Mouse (Mus musculus): ENCODE results near the gene Gng3. TPM values are rescaled to one million over a fixed set of nuclear protein-coding genes. Genes with fewer than 3 reads are reported as not detected.
"Not testable (repeated sequence)": the region's sequence is repeated elsewhere in the genome, so short reads cannot be mapped to it uniquely, and the experiment has no call there.

Gng3 gene
- total RNA-seq, 2 experiments from 2014 or later, result 0.17 to 0.26 TPM

DNA sequence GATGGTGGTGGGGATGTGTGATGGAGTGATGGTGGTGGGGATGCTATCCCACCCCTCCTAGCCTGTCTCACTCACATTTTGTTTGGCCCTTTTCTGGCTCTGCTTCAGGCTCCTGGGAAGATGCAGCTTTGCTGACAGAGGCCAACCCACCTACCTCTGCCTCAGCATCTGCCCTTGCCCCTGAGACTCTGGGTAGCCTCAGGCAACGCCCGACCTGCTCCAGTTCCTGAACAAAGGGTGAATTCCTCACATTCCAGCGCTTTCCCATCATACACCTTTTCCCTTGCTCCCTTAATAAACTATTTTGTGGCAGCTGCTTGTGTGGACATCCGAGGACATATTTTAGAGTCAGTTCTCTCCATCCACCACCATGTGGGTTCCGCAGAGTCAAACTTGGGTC is 9.4 kb upstream of the Gng3 start:
- DNase-seq (ENCODE audit: low spot score in 2 of 2), result no peak

DNA sequence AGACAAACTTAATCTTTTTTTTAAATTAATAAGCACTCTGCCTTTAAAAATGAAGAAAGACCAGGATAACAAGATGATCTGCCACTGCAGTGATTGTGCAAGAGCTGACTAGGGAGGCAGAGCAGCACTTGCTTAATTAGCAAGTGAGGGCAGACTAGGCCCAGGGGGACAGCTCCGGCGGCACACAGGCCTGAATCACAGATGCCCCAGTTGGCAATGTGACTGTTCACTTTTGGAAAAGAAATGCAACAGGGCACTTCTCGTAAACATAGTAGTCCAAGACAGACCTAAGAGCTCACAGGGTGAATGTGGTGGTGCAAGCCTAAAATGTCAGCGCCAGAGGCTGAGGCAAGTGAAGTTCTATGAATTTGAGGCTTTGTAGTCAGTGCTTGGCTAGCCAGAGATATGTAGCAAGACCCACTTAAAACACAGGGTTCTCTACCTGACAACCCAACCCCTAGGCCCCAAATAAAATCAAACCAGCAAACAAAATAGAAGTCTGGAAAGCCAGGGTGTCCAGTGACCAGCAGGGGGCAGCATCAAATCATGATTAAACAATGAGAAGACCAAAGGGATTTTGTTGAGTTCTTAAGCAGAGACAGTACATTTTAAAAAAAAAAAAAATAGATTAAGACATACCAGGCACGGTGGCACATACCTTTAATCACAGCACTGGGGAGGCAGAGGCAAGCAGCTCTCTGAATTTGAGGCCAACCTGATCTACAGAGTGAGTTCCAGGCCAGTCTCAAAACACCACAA is 5.6 kb upstream of the Gng3 start:
- peak; percentile 50 to 83 for DNase-seq (ENCODE audit: low spot score in 2 of 2)

GRCm38 (mm10) chr19:8842961-8843360 is 4.0 kb upstream of the Gng3 start:
- DNase-seq (ENCODE audit: low spot score in 2 of 2), result no peak

DNA sequence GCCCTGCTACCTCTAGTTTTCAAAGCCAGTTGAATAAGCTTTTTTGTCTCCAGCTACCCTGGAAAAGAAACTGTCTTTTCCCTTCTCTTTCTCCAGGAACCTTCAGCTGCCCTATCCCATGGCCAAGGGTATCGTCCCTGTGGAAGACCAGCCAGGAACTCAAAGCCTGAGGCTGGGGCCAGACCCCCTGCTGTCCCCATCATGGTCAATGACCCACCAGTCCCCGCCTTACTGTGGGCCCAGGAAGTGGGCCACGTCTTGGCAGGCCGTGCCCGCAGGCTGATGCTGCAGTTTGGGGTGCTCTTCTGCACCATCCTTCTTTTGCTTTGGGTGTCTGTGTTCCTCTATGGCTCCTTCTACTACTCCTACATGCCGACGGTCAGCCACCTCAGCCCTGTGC is 2.0 kb upstream of the Gng3 start:
- no peak for DNase-seq (ENCODE audit: low spot score in 2 of 2)

DNA sequence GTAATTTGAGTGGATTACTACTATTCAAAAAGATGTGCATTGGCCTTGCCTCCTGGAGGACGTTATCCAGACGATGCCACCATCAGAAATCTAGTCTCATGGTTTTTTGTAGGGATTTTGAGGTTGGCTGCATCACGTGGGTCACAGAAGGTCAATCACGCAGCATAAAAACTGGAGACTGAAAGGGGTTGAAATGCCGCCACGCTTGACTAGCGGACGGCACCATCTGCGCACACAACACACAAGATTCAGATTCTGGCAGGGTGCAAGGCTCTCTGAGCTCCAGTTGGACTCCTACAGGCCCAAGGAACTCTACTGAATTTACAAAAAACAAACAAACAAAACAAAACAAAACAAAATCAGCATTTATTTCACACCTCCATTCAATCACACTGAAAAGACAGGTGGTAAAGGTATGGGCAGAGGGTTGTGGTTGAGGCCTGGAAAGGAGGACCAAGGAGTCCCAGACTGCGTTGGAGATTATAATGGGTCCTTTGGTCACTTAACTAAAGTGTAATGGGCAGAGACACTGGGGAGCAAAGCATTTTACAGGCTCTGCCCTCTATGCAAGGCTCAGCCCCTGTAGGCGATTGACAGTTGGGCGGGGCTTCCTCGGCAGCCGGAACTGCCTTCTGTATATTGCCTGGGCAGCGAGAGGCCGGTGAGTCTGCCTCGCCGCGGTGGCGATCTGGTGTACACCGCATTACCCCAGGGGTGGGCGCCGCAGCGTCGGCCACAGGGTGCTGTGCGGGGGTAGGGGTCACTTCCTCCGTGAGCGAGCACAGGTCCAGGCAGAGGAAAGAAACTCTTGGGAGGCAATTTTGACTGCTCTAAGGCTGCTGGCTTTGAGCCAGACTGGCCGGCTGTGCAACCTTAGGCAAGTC is 1.2 kb upstream of the Gng3 start:
- peak in 1 of 2 experiments; percentile 77 for DNase-seq (ENCODE audit: low spot score in 2 of 2)

- DNase-seq (ENCODE audit: low spot score in 2 of 2), result peak in 1 of 2 experiments; percentile 42
Measured at GRCm38 (mm10) chr19:8838041-8838730, 808 bp downstream of the Gng3 start.

DNA sequence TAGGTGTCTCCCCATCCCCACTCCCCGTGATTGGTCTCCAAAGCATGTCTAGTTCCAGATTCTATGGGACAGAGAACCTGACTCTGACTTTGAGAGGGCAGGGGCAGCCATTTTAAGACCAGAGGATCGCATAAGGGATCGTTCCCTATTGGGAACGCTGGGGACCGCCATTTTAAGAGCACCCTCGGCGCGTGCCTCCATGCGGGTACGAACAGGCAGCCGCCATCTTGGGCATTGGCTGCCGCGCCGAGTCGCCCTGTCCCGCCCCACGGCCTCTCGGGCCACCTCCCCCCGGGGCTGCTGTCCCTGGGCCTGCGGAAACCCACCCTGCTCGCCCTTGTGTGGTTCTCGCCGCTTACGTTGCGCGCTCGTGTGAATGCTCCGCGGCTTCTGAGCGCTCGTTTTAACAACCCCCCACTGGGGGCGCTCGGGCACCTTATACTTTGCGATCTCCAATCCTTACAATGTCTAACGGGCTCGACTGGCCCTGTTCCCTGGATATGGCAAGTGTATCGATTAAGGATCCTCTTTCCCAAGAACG is 1.7 kb downstream of the Gng3 start, which contains the start of gene Bscl2:
Gene Bscl2 (plus strand): TSS at position 217 of the 541 bp plus-strand sequence.
- DNase-seq (ENCODE audit: low spot score in 2 of 2), result peak; percentile 53 to 83

DNA sequence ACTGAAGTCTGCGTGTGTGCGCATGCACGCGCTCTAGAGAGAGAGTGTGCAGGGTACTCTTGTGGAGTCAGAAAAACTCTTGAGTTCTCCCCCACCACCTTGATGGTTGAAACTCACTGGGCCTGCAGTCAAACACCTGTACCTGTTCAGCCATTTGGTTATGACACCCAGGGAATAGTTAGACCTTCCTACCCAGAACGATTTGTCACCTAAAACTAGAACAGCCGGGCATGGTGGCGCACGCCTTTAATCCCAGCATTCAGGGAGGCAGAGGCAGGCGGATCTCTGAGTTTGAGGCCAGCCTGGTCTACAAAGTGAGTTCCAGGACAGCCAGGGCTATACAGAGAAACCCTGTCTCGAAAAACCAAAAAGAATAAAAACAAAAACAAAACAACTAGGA is 2.7 kb downstream of the Gng3 start:
- not testable (repeated sequence) for DNase-seq (ENCODE audit: low spot score in 2 of 2)

GRCm38 (mm10) chr19:8832971-8833370 is 6.0 kb downstream of the Gng3 start:
- no peak for DNase-seq (ENCODE audit: low spot score in 2 of 2)

- no peak for DNase-seq (ENCODE audit: low spot score in 2 of 2)
Measured at GRCm38 (mm10) chr19:8831262-8831661, 7.7 kb downstream of the Gng3 start.

DNA sequence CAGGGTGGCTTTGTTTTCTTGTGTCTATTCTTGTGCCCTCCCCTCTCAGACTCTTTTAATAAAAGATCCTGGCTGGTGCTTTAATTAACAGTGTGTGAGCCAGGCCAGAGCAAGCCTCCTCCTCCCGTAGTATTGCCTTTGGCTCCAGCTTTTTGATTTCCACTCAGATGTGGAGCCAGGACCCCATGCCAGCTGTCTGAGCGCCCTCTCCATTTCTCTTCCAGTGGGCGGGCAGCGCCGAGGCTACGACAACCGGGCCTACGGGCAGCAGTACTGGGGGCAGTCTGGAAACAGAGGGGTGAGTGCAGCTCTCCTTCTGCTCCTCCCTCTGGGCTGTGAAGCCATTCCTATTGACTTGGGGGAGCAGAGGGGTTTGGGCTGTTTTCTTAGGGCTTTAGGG is 8.3 kb downstream of the Gng3 start:
- DNase-seq (ENCODE audit: low spot score in 2 of 2), result no peak

DNA sequence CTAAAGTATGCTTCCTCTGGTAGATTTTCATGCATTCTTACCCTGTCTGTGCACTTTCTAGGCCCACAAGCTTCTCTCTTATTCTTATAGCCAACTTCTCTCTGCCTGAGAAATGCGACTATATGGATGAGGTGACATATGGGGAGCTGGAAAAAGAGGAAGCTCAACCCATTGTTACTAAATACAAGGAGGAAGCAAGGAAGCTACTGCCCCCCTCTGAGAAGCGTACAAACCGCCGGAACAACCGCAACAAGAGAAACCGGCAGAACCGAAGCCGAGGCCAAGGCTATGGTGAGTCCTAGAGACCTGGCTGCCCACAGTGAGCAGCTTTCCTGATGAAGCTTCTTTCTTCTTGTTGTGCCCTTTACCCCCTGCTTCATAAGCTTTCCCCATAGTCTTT is 9.3 kb downstream of the Gng3 start, which contains the start of gene AC129217.1:
Gene AC129217.1 (plus strand): TSS at position 114 of the 400 bp plus-strand sequence.
- no peak for DNase-seq (ENCODE audit: low spot score in 2 of 2)

GRCm38 (mm10) chr19:8822696-8823095 is 16.3 kb downstream of the Gng3 start:
- no peak for DNase-seq (ENCODE audit: low spot score in 2 of 2)

GRCm38 (mm10) chr19:8821146-8821545 is 17.8 kb downstream of the Gng3 start:
- DNase-seq (ENCODE audit: low spot score in 2 of 2), result no peak

GRCm38 (mm10) chr19:8820424-8820956 is 18.5 kb downstream of the Gng3 start:
- DNase-seq (ENCODE audit: low spot score in 2 of 2), result no peak

DNA sequence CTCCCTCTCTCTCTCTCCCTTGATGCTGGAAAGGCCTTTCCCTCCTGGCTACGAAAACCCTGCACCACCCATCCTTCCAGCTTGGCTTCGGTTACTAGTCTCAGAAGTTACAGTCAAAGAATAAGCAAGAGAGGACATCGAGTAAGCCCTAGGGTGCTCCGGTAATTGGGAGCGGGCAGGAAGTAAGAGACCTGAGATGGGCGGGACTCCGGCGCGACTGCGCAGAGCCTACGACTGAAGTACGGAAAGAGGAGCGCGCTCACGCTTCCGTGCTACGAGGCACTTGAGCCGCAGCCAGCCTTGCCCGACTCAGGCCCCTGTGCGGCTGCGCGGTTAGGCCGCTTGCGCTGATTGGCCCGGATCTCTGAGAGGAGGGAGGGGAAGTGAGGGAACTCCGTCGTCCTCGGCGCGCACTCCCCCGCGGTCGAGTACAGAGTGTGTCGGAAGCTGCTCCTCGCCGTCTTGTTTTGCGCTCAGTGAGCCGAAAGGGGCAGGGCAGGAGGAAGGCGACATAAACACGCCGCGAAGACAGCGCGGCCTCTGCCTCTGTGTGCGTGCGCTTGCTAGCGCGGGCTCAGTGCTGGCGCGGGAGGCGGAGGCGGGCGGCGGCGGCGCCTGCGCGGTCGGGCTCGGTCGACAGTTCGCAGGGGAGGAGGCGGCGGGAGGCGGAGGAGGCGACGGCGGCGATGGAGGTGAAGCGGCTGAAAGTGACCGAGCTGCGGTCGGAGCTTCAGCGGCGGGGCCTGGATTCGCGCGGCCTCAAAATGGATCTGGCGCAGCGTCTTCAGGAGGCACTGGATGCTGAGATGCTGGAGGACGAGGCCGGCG is 19.2 kb downstream of the Gng3 start, which contains the start of gene Hnrnpul2:
Gene Hnrnpul2 (plus strand): TSS at position 415 of the 828 bp plus-strand sequence.
- peak; percentile 96 to 99 for DNase-seq (ENCODE audit: low spot score in 2 of 2)

DNA sequence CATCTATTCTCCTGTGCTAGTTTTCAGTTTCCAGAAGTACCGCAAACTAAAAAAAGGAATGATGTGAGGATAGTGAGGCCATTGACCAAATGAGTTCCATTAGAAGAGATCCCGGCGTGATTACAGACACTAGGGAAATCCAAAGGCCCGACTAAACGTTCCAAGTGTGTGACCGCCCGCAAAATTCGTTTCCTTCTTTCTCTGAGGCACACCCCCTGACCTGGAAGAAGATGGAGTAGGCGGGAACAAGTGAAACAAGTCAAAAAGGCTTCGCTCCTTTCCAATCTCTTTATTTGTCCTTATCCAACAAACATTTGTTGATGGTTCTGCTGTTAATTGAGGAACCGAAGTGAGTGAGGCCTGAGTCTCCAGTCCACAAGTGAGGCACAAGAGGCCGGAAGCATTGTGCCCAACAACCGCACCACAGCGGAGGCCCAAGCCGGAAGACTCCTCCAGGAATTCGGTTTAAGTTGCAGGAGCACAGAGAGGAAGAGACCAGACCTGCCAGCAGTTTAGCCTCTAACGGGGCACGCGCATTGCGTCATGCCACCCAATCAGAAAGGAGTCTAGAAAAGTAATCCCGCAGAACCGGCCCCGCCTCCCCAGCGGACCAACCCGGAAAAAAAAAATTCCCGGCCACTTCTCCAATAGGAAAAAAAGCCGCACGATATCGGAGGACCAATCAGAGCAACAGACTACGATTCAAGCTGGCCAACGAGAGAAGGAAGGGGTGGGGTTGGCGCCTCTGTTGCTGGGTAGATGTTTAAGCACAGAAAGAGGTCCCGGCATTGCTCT is 20.0 kb downstream of the Gng3 start, which contains the start of gene Ttc9c:
Gene Ttc9c (minus strand): TSS at position 533 of the 795 bp plus-strand sequence.
- DNase-seq (ENCODE audit: low spot score in 2 of 2), result peak; percentile 86 to 95

- no peak for DNase-seq (ENCODE audit: low spot score in 2 of 2)
Measured at GRCm38 (mm10) chr19:8818301-8818798, 20.6 kb downstream of the Gng3 start.

- DNase-seq (ENCODE audit: low spot score in 2 of 2), result no peak
Measured at GRCm38 (mm10) chr19:8817001-8817400, 22.0 kb downstream of the Gng3 start.
